Mouse (Mus musculus): ENCODE data around the gene Rnpep. TPM values are rescaled to one million over a fixed set of nuclear protein-coding genes. Genes with fewer than 3 reads are reported as not detected.

Rnpep gene
- polyA plus RNA-seq (2015; fragmentation: Nextera tagmentation; extraction: Ambion mirVana), result 96.0 and 108 TPM in 2 replicates

GRCm38 (mm10) chr1:135283826-135284291 lies at the start of gene Rnpep:
TSS of gene Rnpep (minus strand) at chr1:135284084.
- Histone ChIP-seq H3K4me3 (ENCODE audit: low read length) (peak within 1 kb of the TSS; percentile 89), H3K27ac (ENCODE audit: low read length) (peak within 1 kb of the TSS; percentile 94), H3K36me3 (ENCODE audit: control insufficient read depth, insufficient read depth, low read length) (peaks cover 3% of the 10 kb centered on the region; the same call in 1 of the 2 replicates), H3K9me3 (ENCODE audit: control insufficient read depth, low read length) (no peaks in the 10 kb centered on the region), H3K27me3 (ENCODE audit: control insufficient read depth, insufficient read depth, low read depth, low read length) (no peaks in the 10 kb centered on the region), H3K4me1 (replicated peaks; ENCODE audit: control insufficient read depth, insufficient read depth, low read length) (peaks cover 18% of the 10 kb centered on the region), H3K9ac (ENCODE audit: low read length) (peak within 1 kb of the TSS; percentile 96), H3K4me2 (ENCODE audit: low read depth, low read length) (peak within 1 kb of the TSS; percentile 88)
- under 1% methylated on average over 39 of the region's 39 CpGs for WGBS
- ATAC-seq (ENCODE audit: low read depth), result peak; percentile 92

- Histone ChIP-seq H3K36me3 (ENCODE audit: control insufficient read depth, insufficient read depth, low read length) (no peaks in the 10 kb centered on the region), H3K4me3 (ENCODE audit: low read length) (no peak overlapping the region)
- no peak for ATAC-seq (ENCODE audit: low read depth)
These were observed 46.7 kb upstream of the Rnpep start for GRCm38 (mm10) chr1:135330578-135330977.

GRCm38 (mm10) chr1:135328368-135328767 lies 44.5 kb upstream of the Rnpep start:
- Histone ChIP-seq H3K9ac (ENCODE audit: low read length) (0 out of 2 replicates have a peak overlapping the region, but pooled peaks have one; percentile 18), H3K9me3 (ENCODE audit: control insufficient read depth, low read length) (no peaks in the 10 kb centered on the region), H3K36me3 (ENCODE audit: control insufficient read depth, insufficient read depth, low read length) (no peaks in the 10 kb centered on the region), H3K27ac (ENCODE audit: low read length) (no peak overlapping the region), H3K4me1 (replicated peaks; ENCODE audit: control insufficient read depth, insufficient read depth, low read length) (peaks cover 10% of the 10 kb centered on the region; the same call in 1 of the 2 replicates), H3K4me2 (ENCODE audit: low read depth, low read length) (no peak overlapping the region), H3K4me3 (ENCODE audit: low read length) (no peak overlapping the region), H3K27me3 (ENCODE audit: control insufficient read depth, insufficient read depth, low read depth, low read length) (no peaks in the 10 kb centered on the region)
- WGBS, result 50% methylated on average over 5 of the region's 5 CpGs
- no peak for ATAC-seq (ENCODE audit: low read depth)

More at GRCm38 (mm10) chr1:135330578-135330977, 46.7 kb upstream of the Rnpep start:
- no peak overlapping the region for H3K9ac ChIP-seq (ENCODE audit: low read length)
- 60% methylated on average over 6 of the region's 6 CpGs for WGBS
- no peaks in the 10 kb centered on the region for H3K4me1 ChIP-seq (replicated peaks; ENCODE audit: control insufficient read depth, insufficient read depth, low read length)
- no peaks in the 10 kb centered on the region for H3K9me3 ChIP-seq (ENCODE audit: control insufficient read depth, low read length)
- H3K27me3 ChIP-seq (ENCODE audit: control insufficient read depth, insufficient read depth, low read depth, low read length), result no peaks in the 10 kb centered on the region
- no peak overlapping the region for H3K27ac ChIP-seq (ENCODE audit: low read length)
- no peak overlapping the region for H3K4me2 ChIP-seq (ENCODE audit: low read depth, low read length)

GRCm38 (mm10) chr1:135325934-135326333 lies 42.0 kb upstream of the Rnpep start:
- H3K4me3 ChIP-seq (ENCODE audit: low read length), result no peak overlapping the region; the same call in 1 of the 2 replicates
- H3K36me3 ChIP-seq (ENCODE audit: control insufficient read depth, insufficient read depth, low read length), result no peaks in the 10 kb centered on the region
- no peak for ATAC-seq (ENCODE audit: low read depth)

GRCm38 (mm10) chr1:135324571-135324970 lies 40.7 kb upstream of the Rnpep start, which contains the start of gene Lmod1:
TSS of gene Lmod1 (plus strand) at chr1:135324807.
- peak within 1 kb of the TSS; percentile 76 for H3K27ac ChIP-seq (ENCODE audit: low read length)
- H3K4me3 ChIP-seq (ENCODE audit: low read length), result peak within 1 kb of the TSS; percentile 34
- H3K36me3 ChIP-seq (ENCODE audit: control insufficient read depth, insufficient read depth, low read length), result no peaks in the 10 kb centered on the region
- no peaks in the 10 kb centered on the region for H3K9me3 ChIP-seq (ENCODE audit: control insufficient read depth, low read length)
- no peaks in the 10 kb centered on the region for H3K27me3 ChIP-seq (ENCODE audit: control insufficient read depth, insufficient read depth, low read depth, low read length)
- ATAC-seq (ENCODE audit: low read depth), result peak; percentile 95
- WGBS, result 10% methylated on average over 8 of the region's 8 CpGs
- peaks cover 10% of the 10 kb centered on the region; the same call in 1 of the 2 replicates for H3K4me1 ChIP-seq (replicated peaks; ENCODE audit: control insufficient read depth, insufficient read depth, low read length)
- peak within 1 kb of the TSS; percentile 57 for H3K9ac ChIP-seq (ENCODE audit: low read length)
- peak within 1 kb of the TSS; percentile 54 for H3K4me2 ChIP-seq (ENCODE audit: low read depth, low read length)

More at GRCm38 (mm10) chr1:135325934-135326333, 42.0 kb upstream of the Rnpep start:
- H3K27ac ChIP-seq (ENCODE audit: low read length), result no peak overlapping the region
- WGBS, result 80% methylated on average over 2 of the region's 2 CpGs
- H3K9ac ChIP-seq (ENCODE audit: low read length), result no peak overlapping the region; the same call in 1 of the 2 replicates
- peaks cover 10% of the 10 kb centered on the region; the same call in 1 of the 2 replicates for H3K4me1 ChIP-seq (replicated peaks; ENCODE audit: control insufficient read depth, insufficient read depth, low read length)
- no peaks in the 10 kb centered on the region for H3K27me3 ChIP-seq (ENCODE audit: control insufficient read depth, insufficient read depth, low read depth, low read length)
- H3K4me2 ChIP-seq (ENCODE audit: low read depth, low read length), result 0 out of 2 replicates have a peak overlapping the region, but pooled peaks have one; percentile 54
- H3K9me3 ChIP-seq (ENCODE audit: control insufficient read depth, low read length), result no peaks in the 10 kb centered on the region

GRCm38 (mm10) chr1:135323367-135323901 lies 39.5 kb upstream of the Rnpep start:
- Histone ChIP-seq H3K36me3 (ENCODE audit: control insufficient read depth, insufficient read depth, low read length) (no peaks in the 10 kb centered on the region), H3K4me3 (ENCODE audit: low read length) (no peak overlapping the region), H3K4me2 (ENCODE audit: low read depth, low read length) (no peak overlapping the region), H3K9ac (ENCODE audit: low read length) (no peak overlapping the region), H3K4me1 (replicated peaks; ENCODE audit: control insufficient read depth, insufficient read depth, low read length) (peaks cover 10% of the 10 kb centered on the region; the same call in 1 of the 2 replicates), H3K27me3 (ENCODE audit: control insufficient read depth, insufficient read depth, low read depth, low read length) (no peaks in the 10 kb centered on the region), H3K9me3 (ENCODE audit: control insufficient read depth, low read length) (no peaks in the 10 kb centered on the region), H3K27ac (ENCODE audit: low read length) (no peak overlapping the region)
- WGBS, result 77% methylated on average over 7 of the region's 7 CpGs
- ATAC-seq (ENCODE audit: low read depth), result no peak

- WGBS, result under 1% methylated on average over 51 of the region's 51 CpGs
- Histone ChIP-seq H3K4me3 (ENCODE audit: low read length) (peak within 1 kb of the TSS; percentile 96), H3K27me3 (ENCODE audit: control insufficient read depth, insufficient read depth, low read depth, low read length) (no peaks in the 10 kb centered on the region), H3K4me2 (ENCODE audit: low read depth, low read length) (peak within 1 kb of the TSS; percentile 90), H3K36me3 (ENCODE audit: control insufficient read depth, insufficient read depth, low read length) (peaks cover 8% of the 10 kb centered on the region), H3K9ac (ENCODE audit: low read length) (peak within 1 kb of the TSS; percentile 100), H3K9me3 (ENCODE audit: control insufficient read depth, low read length) (no peaks in the 10 kb centered on the region), H3K27ac (ENCODE audit: low read length) (peak within 1 kb of the TSS; percentile 82), H3K4me1 (replicated peaks; ENCODE audit: control insufficient read depth, insufficient read depth, low read length) (peaks cover 10% of the 10 kb centered on the region)
- ATAC-seq (ENCODE audit: low read depth), result peak; percentile 100
These were observed 29.6 kb upstream of the Rnpep start, which contains the start of gene Timm17a for GRCm38 (mm10) chr1:135313284-135314031. TSS of gene Timm17a (minus strand) at chr1:135313778.

GRCm38 (mm10) chr1:135312201-135312600 lies 28.3 kb upstream of the Rnpep start:
- H3K4me3 ChIP-seq (ENCODE audit: low read length), result peak overlapping the region; percentile 96; the same call in 1 of the 2 replicates
- ATAC-seq (ENCODE audit: low read depth), result no peak
- peak overlapping the region; percentile 90 for H3K4me2 ChIP-seq (ENCODE audit: low read depth, low read length)
- H3K27ac ChIP-seq (ENCODE audit: low read length), result no peak overlapping the region
- WGBS, result 73% methylated on average over 4 of the region's 4 CpGs
- H3K36me3 ChIP-seq (ENCODE audit: control insufficient read depth, insufficient read depth, low read length), result peaks cover 15% of the 10 kb centered on the region
- H3K4me1 ChIP-seq (replicated peaks; ENCODE audit: control insufficient read depth, insufficient read depth, low read length), result peaks cover 10% of the 10 kb centered on the region
- peak overlapping the region; percentile 29; the same call in 1 of the 2 replicates for H3K9ac ChIP-seq (ENCODE audit: low read length)
- no peaks in the 10 kb centered on the region for H3K27me3 ChIP-seq (ENCODE audit: control insufficient read depth, insufficient read depth, low read depth, low read length)
- H3K9me3 ChIP-seq (ENCODE audit: control insufficient read depth, low read length), result no peaks in the 10 kb centered on the region

GRCm38 (mm10) chr1:135311356-135311755 lies 27.5 kb upstream of the Rnpep start:
- H3K4me1 ChIP-seq (replicated peaks; ENCODE audit: control insufficient read depth, insufficient read depth, low read length), result peaks cover 10% of the 10 kb centered on the region
- peaks cover 16% of the 10 kb centered on the region for H3K36me3 ChIP-seq (ENCODE audit: control insufficient read depth, insufficient read depth, low read length)
- no peak overlapping the region for H3K9ac ChIP-seq (ENCODE audit: low read length)
- no peak for ATAC-seq (ENCODE audit: low read depth)
- no peak overlapping the region for H3K4me2 ChIP-seq (ENCODE audit: low read depth, low read length)
- 72% methylated on average over 6 of the region's 6 CpGs for whole genome bisulfite sequencing
- no peak overlapping the region for H3K4me3 ChIP-seq (ENCODE audit: low read length)
- no peaks in the 10 kb centered on the region for H3K27me3 ChIP-seq (ENCODE audit: control insufficient read depth, insufficient read depth, low read depth, low read length)
- H3K27ac ChIP-seq (ENCODE audit: low read length), result no peak overlapping the region
- no peaks in the 10 kb centered on the region for H3K9me3 ChIP-seq (ENCODE audit: control insufficient read depth, low read length)

Measured in lung, embryonic 16.5 days (tissue).